Mouse (Mus musculus) left cerebral cortex, postnatal 14 days (tissue): ENCODE results near the gene Gm44502. TPM values are rescaled to one million over a fixed set of nuclear protein-coding genes. Genes with fewer than 3 reads are reported as not detected.

Source experiments
- DNase-seq, 2 experiments: peaks; one replicate each; pipeline ENCODE4 v3.0.0; 2021 to 2022; ENCODE audit warnings: low spot score in 2 of 2, mixed read lengths in 1 of 2
- intact Hi-C: fragments of 180-260 bp; cut with DNase I; formaldehyde crosslinking; loops from one replicate; pipeline ENCODE4 v1.15.1; 2025
- total RNA-seq, 2 experiments: library from RNA; stranded (reverse); gene quantifications; 2 replicates each; pipeline ENCODE4 v1.2.3; 2021

The Gm44502 gene
- total RNA-seq, 2 experiments from 2014 or later, result not detected

DNA sequence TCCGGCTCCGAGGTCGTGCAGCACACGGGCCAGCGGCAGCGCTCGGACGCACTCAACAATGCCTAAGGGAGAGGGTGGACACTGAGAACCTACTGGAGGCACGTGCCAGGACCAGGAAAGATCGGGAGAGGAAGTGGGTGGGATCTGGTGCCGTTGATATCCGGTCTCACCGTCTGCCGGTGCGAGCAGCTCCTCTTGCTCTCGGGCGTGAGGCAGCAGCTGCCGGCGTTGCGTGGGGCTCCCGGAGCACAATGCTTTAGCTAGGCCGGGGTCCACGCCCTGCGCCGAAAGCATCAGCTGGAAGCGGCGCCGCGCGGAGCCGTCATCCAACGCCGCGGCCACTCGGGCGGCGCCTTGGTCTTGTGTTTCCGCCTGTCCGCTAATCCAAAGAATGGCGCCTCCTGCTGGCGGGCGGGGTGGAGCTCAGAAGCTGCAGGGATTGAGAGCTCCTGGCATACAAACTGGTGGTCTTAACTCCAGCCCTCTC lies 55.7 kb downstream of the Gm44502 start, which contains the start of gene Sco2:
Sco2 (minus strand) TSS at position 85 of the 487 bp plus-strand sequence.
- intact Hi-C loops, result no loop called here
- DNase-seq, result peak; percentile 95 to 96

DNA sequence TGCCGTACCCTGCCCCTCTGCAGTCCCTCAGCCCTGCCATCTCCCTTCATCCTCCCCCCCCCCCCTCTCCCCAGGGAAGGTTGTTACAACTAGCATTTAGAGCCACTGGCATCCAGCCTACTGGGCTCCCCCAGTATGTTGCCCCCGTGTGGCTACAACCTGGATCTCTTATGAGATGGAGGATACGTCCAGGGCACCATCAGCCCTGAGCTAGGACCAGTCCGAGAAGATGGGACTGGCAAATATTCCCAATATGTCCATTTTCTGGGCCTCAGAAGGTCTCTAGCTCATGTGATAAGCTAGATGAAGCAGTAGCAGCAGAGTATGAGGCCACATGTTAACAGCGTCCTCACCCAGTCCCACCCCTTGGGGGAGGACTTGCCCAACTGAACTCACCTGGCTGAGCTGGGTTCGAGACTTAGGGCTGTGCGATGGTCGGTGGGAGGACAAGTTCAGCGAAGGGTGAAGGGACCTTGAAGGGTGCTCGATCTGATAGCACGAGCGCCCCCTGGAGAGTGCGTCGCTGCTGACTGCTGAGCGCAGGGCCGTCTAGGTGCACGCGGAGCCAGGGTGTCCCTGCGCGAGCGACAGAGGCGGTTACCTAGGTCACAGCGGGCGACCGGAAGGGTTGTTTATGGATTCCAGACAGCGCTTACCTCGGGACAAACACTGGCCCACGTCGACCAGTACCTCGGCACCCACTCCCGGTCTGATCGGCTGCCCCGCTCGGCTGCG lies 56.3 kb downstream of the Gm44502 start:
- intact Hi-C loops, result no loop called here
- peak; percentile 87 to 92 for DNase-seq

DNA sequence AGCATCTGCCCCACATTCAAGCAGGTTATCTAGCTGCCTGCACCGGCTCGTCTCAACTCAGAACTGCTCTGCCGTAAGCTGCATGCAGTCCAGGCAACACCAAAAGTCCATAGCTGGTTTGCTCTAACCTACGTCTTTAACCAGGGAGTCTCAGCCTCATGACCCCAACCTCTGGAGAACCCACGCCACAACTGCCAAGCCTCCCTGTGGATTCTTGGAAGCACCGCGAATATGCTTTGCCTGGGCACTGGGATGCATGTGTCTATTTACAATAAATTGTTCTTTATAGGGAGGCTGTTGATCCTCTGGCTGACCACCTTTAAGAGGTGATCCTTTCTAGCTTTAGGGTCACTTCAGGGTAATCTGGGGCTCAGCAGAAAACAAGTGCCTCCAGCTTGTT lies 57.0 kb downstream of the Gm44502 start:
- DNase-seq, result no peak
- intact Hi-C loops, result no loop called here

DNA sequence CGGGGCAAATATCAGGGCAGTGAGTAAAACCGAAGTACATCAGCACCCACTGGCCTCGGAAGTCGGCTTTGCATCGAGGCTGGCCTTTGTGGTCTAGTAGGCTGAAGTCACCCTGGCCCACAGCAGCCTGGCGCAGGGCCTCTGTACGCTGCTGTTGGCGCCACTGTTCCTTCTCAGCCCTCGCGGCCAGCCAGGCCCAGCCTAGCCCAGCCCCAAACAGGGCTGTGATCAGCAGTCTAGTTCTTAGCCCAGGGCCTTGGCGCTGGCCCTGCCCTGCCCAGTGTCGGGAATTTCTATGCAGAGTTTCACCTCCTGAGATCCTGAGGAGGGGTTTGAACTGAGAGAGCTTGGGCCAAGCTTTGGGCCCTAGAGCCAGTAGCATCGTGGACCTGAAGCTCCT lies 57.4 kb downstream of the Gm44502 start:
- intact Hi-C loops, result no loop called here
- DNase-seq, result no peak

Other genes starting within 250 kb of the Gm44502 start
- 10 to 100 TPM; 50.7 to 52.0 TPM for gene Plxnb2, start 248.9 kb downstream of the Gm44502 start, total RNA-seq
- gene Dennd6b, start 233.2 kb downstream of the Gm44502 start, total RNA-seq, result 10 to 100 TPM; 41.3 to 42.7 TPM
- 100 to 1,000 TPM; 154 to 159 TPM for gene Ppp6r2, start 218.1 kb downstream of the Gm44502 start, total RNA-seq
- gene Sbf1, start 114.4 kb downstream of the Gm44502 start, total RNA-seq, result 100 to 1,000 TPM; 198 to 204 TPM
- gene Adm2, start 107.0 kb downstream of the Gm44502 start, total RNA-seq, result not detected
- gene Miox, start 95.3 kb downstream of the Gm44502 start, total RNA-seq, result not detected
- gene Lmf2, start 74.0 kb downstream of the Gm44502 start, total RNA-seq, result 10 to 100 TPM; 18.0 to 20.3 TPM
- gene Ncaph2, start 74.0 kb downstream of the Gm44502 start, total RNA-seq, result 10 to 100 TPM; 80.2 to 81.3 TPM
- gene Sco2, start 55.9 kb downstream of the Gm44502 start, total RNA-seq, result 10 to 100 TPM; 25.6 to 26.0 TPM
- 1 to 10 TPM; 1.5 to 1.7 TPM for gene Tymp, start 52.7 kb downstream of the Gm44502 start, total RNA-seq
- 1 to 10 TPM in 1 of 2 experiments, under 1 TPM in 1; 0.35 to 1.0 TPM for gene Odf3b, start 50.4 kb downstream of the Gm44502 start, total RNA-seq
- under 1 TPM; 0.19 to 0.44 TPM for gene Klhdc7b, start 44.8 kb downstream of the Gm44502 start, total RNA-seq
- gene Syce3, start 19.2 kb downstream of the Gm44502 start, total RNA-seq, result not detected
- 1 to 10 TPM; 2.2 to 3.4 TPM for gene Cpt1b, start 3.8 kb downstream of the Gm44502 start, total RNA-seq
- gene C730034F03Rik, start 107 bp downstream of the Gm44502 start, total RNA-seq, result 1 to 10 TPM; 1.9 to 2.3 TPM
- gene Chkb, start 212 bp upstream of the Gm44502 start, total RNA-seq, result 10 to 100 TPM; 41.1 to 41.6 TPM
- gene Mapk8ip2, start 24.2 kb upstream of the Gm44502 start, total RNA-seq, result 100 to 1,000 TPM; 187 to 201 TPM
- 10 to 100 TPM; 27.7 to 31.2 TPM for gene Arsa, start 47.7 kb upstream of the Gm44502 start, total RNA-seq
- gene Shank3, start 69.9 kb upstream of the Gm44502 start, total RNA-seq, result 100 to 1,000 TPM; 237 to 253 TPM
- 1 to 10 TPM; 1.2 to 1.3 TPM for gene Acr, start 138.6 kb upstream of the Gm44502 start, total RNA-seq
- gene Rabl2, start 162.2 kb upstream of the Gm44502 start, total RNA-seq, result 10 to 100 TPM; 33.4 to 38.3 TPM